Mouse (Mus musculus) embryo, embryonic 9.5 days (tissue): ENCODE measurements around the gene Gm49387.

Source experiments
- DNase-seq: peaks from one replicate; pipeline ENCODE4 v3.0.0-alpha.2; 2017; ENCODE audit errors: extremely low spot score

Gm49387 gene

GRCm38 (mm10) chr14:31525040-31525810 is 115.5 kb downstream of the Gm49387 start:
- DNase-seq: no peak

GRCm38 (mm10) chr14:31521318-31521717 is 119.4 kb downstream of the Gm49387 start:
- DNase-seq: no peak

- no peak for DNase-seq
These were observed 121.5 kb downstream of the Gm49387 start for GRCm38 (mm10) chr14:31519165-31519564.

GRCm38 (mm10) chr14:31515895-31516294 is 124.8 kb downstream of the Gm49387 start:
- no peak for DNase-seq

- DNase-seq: no peak
These were observed 130.4 kb downstream of the Gm49387 start for GRCm38 (mm10) chr14:31510322-31510721.

GRCm38 (mm10) chr14:31509911-31510310 is 130.8 kb downstream of the Gm49387 start:
- no peak for DNase-seq

- no peak for DNase-seq
These were observed 134.2 kb downstream of the Gm49387 start for GRCm38 (mm10) chr14:31506456-31506855.

GRCm38 (mm10) chr14:31503406-31503805 is 137.3 kb downstream of the Gm49387 start:
- DNase-seq: no peak
